In genomic region chr4:126147533-126148160, GRCm38 (mm10) we compare ENCODE assay signal across 8 mouse cellular contexts. TPM values are rescaled to one million over a fixed set of nuclear protein-coding genes. Genes with fewer than 3 reads are reported as not detected.
DNase-seq lines count a peak whose midpoint lies in the region; ATAC-seq and TF ChIP-seq lines count a peak whose summit lies in the region.

Gene Eva1b (plus strand): TSS chr4:126147744.

- DNase-seq in MEL (ENCODE audit: low read depth, low spot score): no peak
- peak; percentile 90 for DNase-seq in embryo, embryonic 10 days (ENCODE audit: low spot score)
- DNase-seq in heart, adult 2 months: peak; percentile 72
- peak; percentile 89 for DNase-seq in kidney, adult 18-20 months
- peak; percentile 95 for DNase-seq in lung, embryonic 14.5 days
- DNase-seq in retina, embryonic 14.5 days (ENCODE audit: low spot score): peak; percentile 60
- no peak for DNase-seq in cerebellum, adult 9-11 months
- no peak for DNase-seq in layer of hippocampus, adult 18-20 months (ENCODE audit: low spot score in 2 of 2)

- H3K36me3 ChIP-seq in MEL (ENCODE audit: control insufficient read depth in 1 of 2, insufficient read depth in 2 of 2, low read length in 2 of 2): no peaks in the 10 kb centered on the region
- no peaks in the 10 kb centered on the region; the same call in 1 of the 2 replicates for H3K36me3 ChIP-seq in heart, adult 2 months (ENCODE audit: control insufficient read depth, insufficient read depth, low read length)
- H3K36me3 ChIP-seq in lung, embryonic 14.5 days (ENCODE audit: insufficient read depth): peaks cover 18% of the 10 kb centered on the region

- TF ChIP-seq EP300 in MEL (IDR thresholded peaks at IDR 0.05; ENCODE audit: low read depth in 1 of 2, low read length in 2 of 2): no peak
- TF ChIP-seq EP300 in heart, adult 2 months (IDR thresholded peaks at IDR 0.05; ENCODE audit: insufficient read depth, low read depth, low read length): no peak

- no peaks in the 10 kb centered on the region for H3K27me3 ChIP-seq in MEL (ENCODE audit: control insufficient read depth in 1 of 2, insufficient read depth in 2 of 2, low read length in 2 of 2)
- no peaks in the 10 kb centered on the region for H3K27me3 ChIP-seq in heart, adult 2 months (ENCODE audit: control insufficient read depth, insufficient read depth, low read length)
- H3K27me3 ChIP-seq in lung, embryonic 14.5 days (ENCODE audit: insufficient read depth, low read length): no peaks in the 10 kb centered on the region

- intact Hi-C loops in heart, adult 2 months (cut with DNase I): loop anchor here (2.0 kb wide), 1 partner anchor 35 kb away; no protein-coding TSS in a partner anchor

- no peaks in the 10 kb centered on the region for H3K79me2 ChIP-seq in MEL (ENCODE audit: control insufficient read depth, insufficient read depth, low read length, poor library complexity)
- no peaks in the 10 kb centered on the region for H3K79me2 ChIP-seq in heart, adult 2 months (replicated peaks; ENCODE audit: control insufficient read depth, insufficient read depth, low read length)

- no peak for TF ChIP-seq CTCF in MEL (IDR thresholded peaks at IDR 0.05 in 2 of 3, conservative IDR thresholded peaks at IDR 0.05 in 1 of 3; ENCODE audit: control insufficient read depth in 1 of 3, insufficient read depth in 1 of 3, low read depth in 2 of 3, low read length in 3 of 3, poor library complexity in 1 of 3, severe bottlenecking in 1 of 3)
- no peak for TF ChIP-seq CTCF in heart, adult 2 months (IDR thresholded peaks at IDR 0.05)
- TF ChIP-seq CTCF in lung, embryonic 14.5 days (IDR thresholded peaks at IDR 0.05; ENCODE audit: low read depth): no peak

- peaks cover 0 to 7% of the 10 kb centered on the region in 2 experiments; a peak in 2 of 4 replicates for H3K4me1 ChIP-seq in MEL (ENCODE audit: control insufficient read depth in 1 of 2, insufficient read depth in 2 of 2, low read length in 2 of 2)
- peaks cover 20% of the 10 kb centered on the region for H3K4me1 ChIP-seq in heart, adult 2 months (ENCODE audit: control insufficient read depth, insufficient read depth, low read length)
- H3K4me1 ChIP-seq in lung, embryonic 14.5 days (ENCODE audit: insufficient read depth): peaks cover 10% of the 10 kb centered on the region

- H3K9ac ChIP-seq in MEL (ENCODE audit: control insufficient read depth, low read depth, low read length, poor library complexity, severe bottlenecking): peak within 1 kb of the TSS; percentile 65
- H3K9ac ChIP-seq in heart, adult 2 months (ENCODE audit: low read depth, low read length): peak within 1 kb of the TSS; percentile 91
- peak within 1 kb of the TSS; percentile 76 for H3K9ac ChIP-seq in lung, embryonic 14.5 days

- 15% methylated on average over 24 of the region's 24 CpGs for WGBS in heart, adult 2 months
- under 1% methylated on average over 24 of the region's 24 CpGs for WGBS in lung, embryonic 14.5 days

- peak; percentile 84 for ATAC-seq in lung, embryonic 14.5 days (ENCODE audit: insufficient read depth)

- peak within 1 kb of the TSS; percentile 62 to 82 for H3K4me3 ChIP-seq in MEL (ENCODE audit: control insufficient read depth in 1 of 2, insufficient read depth in 1 of 2, low read depth in 2 of 2, low read length in 2 of 2)
- peak within 1 kb of the TSS; percentile 61 for H3K4me3 ChIP-seq in heart, adult 2 months
- H3K4me3 ChIP-seq in lung, embryonic 14.5 days (ENCODE audit: low read depth, low read length): peak within 1 kb of the TSS; percentile 71

- no peak within 1 kb of the TSS for H3K27ac ChIP-seq in MEL (ENCODE audit: control insufficient read depth, low read depth, low read length)
- peak within 1 kb of the TSS; percentile 95 for H3K27ac ChIP-seq in heart, adult 2 months
- H3K27ac ChIP-seq in lung, embryonic 14.5 days (ENCODE audit: low read depth): peak within 1 kb of the TSS; percentile 93

- TF ChIP-seq POLR2A in MEL (IDR thresholded peaks at IDR 0.05; ENCODE audit: control insufficient read depth in 1 of 2, insufficient read depth in 1 of 2, low read depth in 1 of 2, low read length in 2 of 2, poor library complexity in 1 of 2): no peak
- no peak for TF ChIP-seq POLR2A in heart, adult 2 months (IDR thresholded peaks at IDR 0.05; ENCODE audit: insufficient read depth, low read depth, low read length)

- H3K4me2 ChIP-seq in lung, embryonic 14.5 days: peak within 1 kb of the TSS; percentile 92

- H3K9me3 ChIP-seq in MEL (replicated peaks; ENCODE audit: insufficient read depth, low read length): no peaks in the 10 kb centered on the region
- no peaks in the 10 kb centered on the region for H3K9me3 ChIP-seq in lung, embryonic 14.5 days (ENCODE audit: low read depth, low read length)

- TF ChIP-seq RAD21 in MEL (IDR thresholded peaks at IDR 0.05; ENCODE audit: low read depth, low read length): no peak

TF ChIP-seq in MEL, 35 proteins besides CTCF, POLR2A, EP300 and RAD21:
- TF ChIP-seq RCOR1 (IDR thresholded peaks at IDR 0.05; ENCODE audit: low read depth, low read length) (no peak), TCF12 (IDR thresholded peaks at IDR 0.05; ENCODE audit: low read depth, low read length) (no peak), MEF2A (IDR thresholded peaks at IDR 0.05; ENCODE audit: extremely low read depth, insufficient replicate concordance, low read depth, low read length, poor library complexity, severe bottlenecking) (no peak), NRF1 (IDR thresholded peaks at IDR 0.05; ENCODE audit: insufficient read depth, low read depth, low read length, poor library complexity, severe bottlenecking) (no peak), SMC3 (IDR thresholded peaks at IDR 0.05; ENCODE audit: low read depth, low read length) (no peak)
TF ChIP-seq in MEL: peak in this region for 0.

RNA-seq across cellular contexts. Expression of gene Eva1b, which starts in this region (rescaled TPM):
- 9.3 and 9.6 TPM in 2 replicates for total RNA-seq in MEL (2012; rRNA removed)
- polyA plus RNA-seq in MEL (2012; ENCODE audit: insufficient read depth in 1 of 2, insufficient read length in 2 of 2, low read depth in 1 of 2, low replicate concordance in 2 of 2, missing spikeins in 1 of 2): 10 to 100 TPM in 1 of 2 experiments, not detected in 1; 12.2 TPM
- 10 to 100 TPM in 1 of 2 experiments, 1 to 10 TPM in 1; 9.5 to 11.9 TPM for total RNA-seq in heart, adult 2 months (2021)
- 15.2 and 19.7 TPM in 2 replicates for polyA plus RNA-seq in heart, adult 2 months (2012; rRNA removed)
- 92.6 and 97.8 TPM in 2 replicates for polyA plus RNA-seq in lung, embryonic 14.5 days (2014; fragmentation: Nextera tagmentation; extraction: Ambion mirVana)
- total RNA-seq in layer of hippocampus, adult 18-20 months (2021): 1 to 10 TPM; 1.8 to 1.9 TPM

Comparison
In these comparisons a context has a peak if more than half of its experiments do, and no peak if none do; other contexts are left out.
1. DNase-seq: peak in embryo, embryonic 10 days (single experiment), heart, adult 2 months (2 of 2), kidney, adult 18-20 months (single experiment), lung, embryonic 14.5 days (single experiment) and retina, embryonic 14.5 days (single experiment); none in MEL (single experiment), cerebellum, adult 9-11 months (single experiment) and layer of hippocampus, adult 18-20 months (0 of 2).
2. Peak in every context shown above with its lines, with median percentiles within 50 percentile points of each other: H3K4me3 ChIP-seq and H3K9ac ChIP-seq.